Mouse (Mus musculus): ENCODE data around the gene Prc1. TPM values are rescaled to one million over a fixed set of nuclear protein-coding genes. Genes with fewer than 3 reads are reported as not detected.

Gene Prc1
- polyA plus RNA-seq, 1 experiment from 2014 or later: 8.4 TPM

GRCm38 (mm10) chr7:80255981-80256380, 38.3 kb upstream of the Prc1 start:
- Histone ChIP-seq H3K9me3 (ENCODE audit: low read length) (no peaks in the 10 kb centered on the region), H3K36me3 (ENCODE audit: insufficient read depth, low read length) (no peaks in the 10 kb centered on the region), H3K27ac (ENCODE audit: low read length) (no peak overlapping the region), H3K4me3 (ENCODE audit: low read depth, low read length) (no peak overlapping the region), H3K27me3 (replicated peaks; ENCODE audit: insufficient read depth, low read length) (no peaks in the 10 kb centered on the region; the same call in 1 of the 2 replicates), H3K4me1 (ENCODE audit: insufficient read depth, low read depth, low read length) (no peaks in the 10 kb centered on the region), H3K9ac (replicated peaks; ENCODE audit: low read depth) (no peak overlapping the region), H3K4me2 (replicated peaks; ENCODE audit: low read depth, low read length) (no peak overlapping the region)
- ATAC-seq (no peak), DNase-seq (ENCODE audit: low spot score) (no peak)
- 76% methylated on average over 2 of the region's 2 CpGs for WGBS
- peak; percentile 36 for TF ChIP-seq CTCF (IDR thresholded peaks at IDR 0.05)
- no peak for TF ChIP-seq EP300 (IDR thresholded peaks at IDR 0.05)

GRCm38 (mm10) chr7:80257706-80258105, 36.5 kb upstream of the Prc1 start:
- Histone ChIP-seq H3K9me3 (ENCODE audit: low read length) (no peaks in the 10 kb centered on the region), H3K9ac (replicated peaks; ENCODE audit: low read depth) (no peak overlapping the region), H3K27ac (ENCODE audit: low read length) (no peak overlapping the region), H3K4me1 (ENCODE audit: insufficient read depth, low read depth, low read length) (peaks cover 9% of the 10 kb centered on the region; the same call in 1 of the 2 replicates), H3K36me3 (ENCODE audit: insufficient read depth, low read length) (no peaks in the 10 kb centered on the region), H3K4me3 (ENCODE audit: low read depth, low read length) (no peak overlapping the region), H3K4me2 (replicated peaks; ENCODE audit: low read depth, low read length) (no peak overlapping the region), H3K27me3 (replicated peaks; ENCODE audit: insufficient read depth, low read length) (no peaks in the 10 kb centered on the region; the same call in 1 of the 2 replicates)
- DNase-seq (ENCODE audit: low spot score): no peak
- no peak for TF ChIP-seq EP300 (IDR thresholded peaks at IDR 0.05)
- TF ChIP-seq CTCF (IDR thresholded peaks at IDR 0.05): no peak
- 71% methylated on average over 2 of the region's 2 CpGs for WGBS
- ATAC-seq: no peak

GRCm38 (mm10) chr7:80260625-80261371, 33.5 kb upstream of the Prc1 start, which contains the start of gene Ngrn:
Gene Ngrn, plus strand, starts transcription at chr7:80261215.
- H3K9me3 ChIP-seq (ENCODE audit: low read length): no peaks in the 10 kb centered on the region
- no peaks in the 10 kb centered on the region for H3K27me3 ChIP-seq (replicated peaks; ENCODE audit: insufficient read depth, low read length)
- DNase-seq (ENCODE audit: low spot score) (peak; percentile 96), ATAC-seq (peak; percentile 96)
- H3K4me2 ChIP-seq (replicated peaks; ENCODE audit: low read depth, low read length): peak within 1 kb of the TSS; percentile 93
- peak within 1 kb of the TSS; percentile 80 for H3K4me3 ChIP-seq (ENCODE audit: low read depth, low read length)
- H3K4me1 ChIP-seq (ENCODE audit: insufficient read depth, low read depth, low read length): peaks cover 9% of the 10 kb centered on the region; the same call in 1 of the 2 replicates
- peak within 1 kb of the TSS; percentile 87 for H3K27ac ChIP-seq (ENCODE audit: low read length)
- H3K36me3 ChIP-seq (ENCODE audit: insufficient read depth, low read length): peaks cover 9% of the 10 kb centered on the region; the same call in 1 of the 2 replicates
- WGBS: 24% methylated on average over 40 of the region's 40 CpGs
- TF ChIP-seq CTCF (IDR thresholded peaks at IDR 0.05) (peak; percentile 46), EP300 (IDR thresholded peaks at IDR 0.05) (peak; percentile 57; the same call in 1 of the 2 replicates)
- peak within 1 kb of the TSS; percentile 76 for H3K9ac ChIP-seq (replicated peaks; ENCODE audit: low read depth)

GRCm38 (mm10) chr7:80261372-80261990, 32.8 kb upstream of the Prc1 start:
- peaks cover 16% of the 10 kb centered on the region; the same call in 1 of the 2 replicates for H3K36me3 ChIP-seq (ENCODE audit: insufficient read depth, low read length)
- TF ChIP-seq CTCF (IDR thresholded peaks at IDR 0.05): no peak; the same call in 1 of the 2 replicates
- peak overlapping the region; percentile 87 for H3K27ac ChIP-seq (ENCODE audit: low read length)
- H3K27me3 ChIP-seq (replicated peaks; ENCODE audit: insufficient read depth, low read length): no peaks in the 10 kb centered on the region
- peaks cover 9% of the 10 kb centered on the region; the same call in 1 of the 2 replicates for H3K4me1 ChIP-seq (ENCODE audit: insufficient read depth, low read depth, low read length)
- 1% methylated on average over 31 of the region's 32 CpGs for WGBS
- DNase-seq (ENCODE audit: low spot score): peak; percentile 54
- peak; percentile 67 for ATAC-seq
- H3K9me3 ChIP-seq (ENCODE audit: low read length): no peaks in the 10 kb centered on the region
- H3K9ac ChIP-seq (replicated peaks; ENCODE audit: low read depth): peak overlapping the region; percentile 76
- peak overlapping the region; percentile 80 for H3K4me3 ChIP-seq (ENCODE audit: low read depth, low read length)
- peak overlapping the region; percentile 93 for H3K4me2 ChIP-seq (replicated peaks; ENCODE audit: low read depth, low read length)

- peaks cover 12% of the 10 kb centered on the region; the same call in 1 of the 2 replicates for H3K4me1 ChIP-seq (ENCODE audit: insufficient read depth, low read depth, low read length)
These were observed 29.6 kb upstream of the Prc1 start for GRCm38 (mm10) chr7:80264606-80265005.

GRCm38 (mm10) chr7:80267764-80268163, 26.5 kb upstream of the Prc1 start:
- H3K9ac ChIP-seq (replicated peaks; ENCODE audit: low read depth): no peak overlapping the region
- WGBS: 64% methylated on average over 1 of the region's 1 CpGs

More at GRCm38 (mm10) chr7:80264606-80265005, 29.6 kb upstream of the Prc1 start:
- no peak for TF ChIP-seq CTCF (IDR thresholded peaks at IDR 0.05)
- no peak for TF ChIP-seq EP300 (IDR thresholded peaks at IDR 0.05)
- H3K4me3 ChIP-seq (ENCODE audit: low read depth, low read length): no peak overlapping the region
- H3K4me2 ChIP-seq (replicated peaks; ENCODE audit: low read depth, low read length): no peak overlapping the region
- no peak overlapping the region for H3K27ac ChIP-seq (ENCODE audit: low read length)
- WGBS: 85% methylated on average over 12 of the region's 12 CpGs
- H3K27me3 ChIP-seq (replicated peaks; ENCODE audit: insufficient read depth, low read length): no peaks in the 10 kb centered on the region
- ATAC-seq: no peak
- peaks cover 23% of the 10 kb centered on the region for H3K36me3 ChIP-seq (ENCODE audit: insufficient read depth, low read length)
- H3K9ac ChIP-seq (replicated peaks; ENCODE audit: low read depth): no peak overlapping the region
- no peaks in the 10 kb centered on the region for H3K9me3 ChIP-seq (ENCODE audit: low read length)
- DNase-seq (ENCODE audit: low spot score): no peak

More at GRCm38 (mm10) chr7:80267764-80268163, 26.5 kb upstream of the Prc1 start:
- TF ChIP-seq CTCF (IDR thresholded peaks at IDR 0.05) (no peak), EP300 (IDR thresholded peaks at IDR 0.05) (no peak)
- Histone ChIP-seq H3K27me3 (replicated peaks; ENCODE audit: insufficient read depth, low read length) (no peaks in the 10 kb centered on the region), H3K9me3 (ENCODE audit: low read length) (no peaks in the 10 kb centered on the region), H3K4me1 (ENCODE audit: insufficient read depth, low read depth, low read length) (peaks cover 6% of the 10 kb centered on the region; the same call in 1 of the 2 replicates), H3K36me3 (ENCODE audit: insufficient read depth, low read length) (peaks cover 23% of the 10 kb centered on the region), H3K4me3 (ENCODE audit: low read depth, low read length) (no peak overlapping the region), H3K4me2 (replicated peaks; ENCODE audit: low read depth, low read length) (no peak overlapping the region), H3K27ac (ENCODE audit: low read length) (no peak overlapping the region)
- DNase-seq (ENCODE audit: low spot score) (no peak), ATAC-seq (no peak)
